Mouse (Mus musculus) forebrain, postnatal 0 days (tissue): ENCODE data around the gene Bicdl2. TPM values are rescaled to one million over a fixed set of nuclear protein-coding genes. Genes with fewer than 3 reads are reported as not detected.

Experiments
- ATAC-seq: fragments of 200-750 bp; cut with Nextera tagmentation; 2 replicates; pipeline ENCODE4 v1.8.0; 2017; ENCODE audit warnings: mild to moderate bottlenecking, moderate library complexity
- DNase-seq: peaks from one replicate; pipeline ENCODE4 v3.0.0-alpha.2; 2015
- H3K27ac ChIP-seq: fragments of 300-500 bp; sonication (generic); 2 replicates; pipeline ENCODE4 v1.5.1; 2014; ENCODE audit warnings: low read depth, mild to moderate bottlenecking, antibody characterized with exemption, low read length, moderate library complexity, mixed read lengths
- H3K27me3 ChIP-seq: fragments of 300-500 bp; sonication (generic); 2 replicates; pipeline ENCODE4 v1.6.1; 2014; ENCODE audit warnings: mild to moderate bottlenecking, low read length, mixed read lengths; ENCODE audit not compliant: insufficient read depth
- H3K36me3 ChIP-seq: fragments of 300-500 bp; sonication (generic); 2 replicates; pipeline ENCODE4 v1.6.1; 2014; ENCODE audit warnings: mild to moderate bottlenecking, moderate library complexity; ENCODE audit not compliant: insufficient read depth
- H3K4me1 ChIP-seq: fragments of 300-500 bp; sonication (generic); 2 replicates; pipeline ENCODE4 v1.6.1; 2014; ENCODE audit warnings: antibody characterized with exemption; ENCODE audit not compliant: insufficient read depth
- H3K4me2 ChIP-seq: fragments of 300-500 bp; sonication (generic); 2 replicates; pipeline ENCODE4 v1.6.1; 2014; ENCODE audit warnings: low read depth, mild to moderate bottlenecking, moderate library complexity
- H3K4me3 ChIP-seq: fragments of 300-500 bp; sonication (generic); 2 replicates; pipeline ENCODE4 v1.5.1; 2014; ENCODE audit warnings: low read depth, low read length, mixed read lengths
- H3K9ac ChIP-seq: fragments of 300-500 bp; sonication (generic); 2 replicates; pipeline ENCODE4 v1.6.1; 2014; ENCODE audit warnings: mild to moderate bottlenecking
- H3K9me3 ChIP-seq: fragments of 300-500 bp; sonication (generic); 2 replicates; pipeline ENCODE4 v1.6.1; 2016; ENCODE audit warnings: low read length
- CTCF ChIP-seq: sonication (generic); IDR thresholded peaks from 2 replicates; pipeline ENCODE4 v1.5.1; 2016; ENCODE audit warnings: antibody characterized with exemption, control low read depth, low read depth
- WGBS: fragments of 180-500 bp; shearing (Covaris S2); extraction: QIAGEN DNeasy Blood & Tissue Kit; methylation state at CpG from one replicate; pipeline ENCODE4 v1.1.7; 2014; 5-methylcytosine and 5-hydroxymethylcytosine counted together
- polyA plus RNA-seq: library from polyadenylated mRNA; unstranded; fragments of >200 nt; fragmentation: Nextera tagmentation; extraction: Ambion mirVana; gene quantifications from 2 replicates; pipeline ENCODE4 v1.2.1, GENCODE M21; 2015
- total RNA-seq: library from RNA; depleted of rRNA; stranded (reverse); fragments of >200 nt; gene quantifications from 2 replicates; pipeline ENCODE4 v1.2.3, GENCODE M21; 2014

Gene Bicdl2
- total and polyA plus RNA-seq, 2 experiments from 2014 or later: 0.12 to 0.14 TPM

DNA sequence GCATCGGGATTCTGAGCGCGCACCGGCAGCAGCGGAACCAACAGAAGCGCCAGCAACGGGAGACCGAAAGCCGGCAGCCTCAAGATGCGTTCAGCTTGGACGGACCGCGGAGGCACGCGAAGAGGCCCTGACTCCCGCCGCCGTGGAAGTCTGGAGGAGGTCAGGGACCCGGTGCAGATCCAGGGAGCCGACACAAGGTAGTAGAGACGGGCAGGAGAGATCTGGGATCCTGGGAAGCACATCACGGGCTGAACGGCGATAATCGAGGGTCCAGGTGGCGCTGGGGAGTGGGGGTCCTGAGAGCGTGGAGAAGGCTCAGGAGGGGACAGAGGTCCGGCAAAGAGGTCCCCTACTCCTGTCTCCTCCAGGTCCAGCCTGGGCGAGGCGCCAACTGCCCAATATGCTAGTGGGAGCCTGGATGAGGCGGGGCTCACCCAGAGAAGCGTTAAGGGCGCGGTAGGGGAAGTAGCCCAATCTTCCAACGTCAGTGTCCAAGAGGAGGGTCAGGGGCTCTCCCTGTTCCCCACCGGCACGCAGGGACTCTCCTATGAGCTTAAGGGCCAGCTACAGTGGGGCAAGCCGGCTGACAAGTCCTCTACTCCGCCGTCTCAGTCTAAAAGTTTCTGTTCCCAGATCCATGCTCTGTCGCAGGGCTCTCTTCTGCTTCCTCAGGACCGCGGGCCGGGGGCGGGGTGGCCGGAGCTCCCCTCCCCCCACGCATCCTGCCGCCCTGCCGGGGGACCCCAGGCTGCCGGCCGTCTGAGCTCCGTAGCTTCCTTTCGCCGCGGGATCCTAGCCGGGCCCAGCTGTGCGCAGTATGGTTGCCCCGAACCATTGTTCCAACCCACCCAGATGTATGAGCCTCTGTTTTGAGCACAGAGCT, 15.5 kb upstream of the Bicdl2 start, which contains the start of gene Mmp25:
Mmp25 (minus strand) TSS at position 665 of the 883 bp plus-strand sequence.
- TF ChIP-seq CTCF: no peak
- Histone ChIP-seq H3K27ac (no peak within 1 kb of the TSS), H3K4me3 (peak within 1 kb of the TSS; percentile 34), H3K27me3 (peaks cover 14% of the 10 kb centered on the region), H3K9ac (peak within 1 kb of the TSS; percentile 45; the same call in 1 of the 2 replicates), H3K36me3 (no peaks in the 10 kb centered on the region), H3K4me2 (peak within 1 kb of the TSS; percentile 68), H3K4me1 (no peaks in the 10 kb centered on the region), H3K9me3 (no peaks in the 10 kb centered on the region)
- DNase-seq (no peak), ATAC-seq (no peak; the same call in 1 of the 2 replicates)
- under 1% methylated on average over 58 of the region's 58 CpGs for WGBS

GRCm38 (mm10) chr17:23645894-23646293, 14.4 kb upstream of the Bicdl2 start:
- no peaks in the 10 kb centered on the region for H3K4me1 ChIP-seq
- no peak overlapping the region for H3K9ac ChIP-seq
- TF ChIP-seq CTCF: no peak
- 40% methylated on average over 10 of the region's 10 CpGs for WGBS
- H3K4me2 ChIP-seq: no peak overlapping the region
- no peaks in the 10 kb centered on the region for H3K9me3 ChIP-seq
- no peak overlapping the region for H3K27ac ChIP-seq
- ATAC-seq (no peak), DNase-seq (no peak)
- H3K4me3 ChIP-seq: no peak overlapping the region
- no peaks in the 10 kb centered on the region for H3K36me3 ChIP-seq
- H3K27me3 ChIP-seq: peaks cover 14% of the 10 kb centered on the region

- H3K4me3 ChIP-seq: no peak overlapping the region
- H3K9ac ChIP-seq: no peak overlapping the region
- H3K4me1 ChIP-seq: no peaks in the 10 kb centered on the region
- no peaks in the 10 kb centered on the region for H3K27me3 ChIP-seq
- H3K36me3 ChIP-seq: no peaks in the 10 kb centered on the region
- H3K27ac ChIP-seq: no peak overlapping the region
- H3K4me2 ChIP-seq: no peak overlapping the region
- 78% methylated on average over 6 of the region's 6 CpGs for WGBS
- ATAC-seq (no peak), DNase-seq (no peak)
- no peak for TF ChIP-seq CTCF
- no peaks in the 10 kb centered on the region for H3K9me3 ChIP-seq
These were observed 8.9 kb upstream of the Bicdl2 start for GRCm38 (mm10) chr17:23651363-23651762.

- H3K9ac ChIP-seq: no peak overlapping the region
- H3K27ac ChIP-seq: no peak overlapping the region
- no peak overlapping the region for H3K4me2 ChIP-seq
- H3K4me3 ChIP-seq: no peak overlapping the region
- TF ChIP-seq CTCF: peak; percentile 21; the same call in 1 of the 2 replicates
- ATAC-seq (no peak), DNase-seq (no peak)
- 75% methylated on average over 1 of the region's 2 CpGs for WGBS
- H3K36me3 ChIP-seq: no peaks in the 10 kb centered on the region
- no peaks in the 10 kb centered on the region for H3K9me3 ChIP-seq
- no peaks in the 10 kb centered on the region for H3K27me3 ChIP-seq
- H3K4me1 ChIP-seq: no peaks in the 10 kb centered on the region
These were observed 7.0 kb upstream of the Bicdl2 start for GRCm38 (mm10) chr17:23653324-23653723.

DNA sequence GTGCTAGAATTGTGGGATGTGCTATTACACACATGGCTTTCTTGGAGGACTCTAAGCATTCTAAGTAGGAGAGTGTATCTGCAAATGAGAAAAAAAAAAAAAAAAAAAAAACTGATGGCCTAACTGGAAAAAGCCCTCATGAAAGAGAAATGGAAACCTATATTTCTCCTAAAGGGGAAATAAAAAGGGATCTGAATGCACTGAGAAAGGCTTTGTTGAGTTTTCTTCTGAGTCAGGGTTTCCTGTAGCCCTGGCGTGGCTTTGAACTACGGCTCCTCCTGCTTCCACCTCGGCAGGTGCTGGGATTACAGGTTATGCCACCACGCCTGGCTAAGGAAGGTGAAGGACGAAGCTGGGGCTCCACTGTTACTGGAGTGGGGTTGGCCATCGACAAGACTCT, 6.3 kb upstream of the Bicdl2 start:
- no peak overlapping the region for H3K27ac ChIP-seq
- H3K4me2 ChIP-seq: no peak overlapping the region
- H3K9ac ChIP-seq: no peak overlapping the region
- H3K27me3 ChIP-seq: no peaks in the 10 kb centered on the region
- H3K9me3 ChIP-seq: no peaks in the 10 kb centered on the region
- ATAC-seq (no peak), DNase-seq (no peak)
- 64% methylated on average over 6 of the region's 6 CpGs for WGBS
- TF ChIP-seq CTCF: no peak
- H3K36me3 ChIP-seq: no peaks in the 10 kb centered on the region
- no peaks in the 10 kb centered on the region for H3K4me1 ChIP-seq
- H3K4me3 ChIP-seq: no peak overlapping the region

DNA sequence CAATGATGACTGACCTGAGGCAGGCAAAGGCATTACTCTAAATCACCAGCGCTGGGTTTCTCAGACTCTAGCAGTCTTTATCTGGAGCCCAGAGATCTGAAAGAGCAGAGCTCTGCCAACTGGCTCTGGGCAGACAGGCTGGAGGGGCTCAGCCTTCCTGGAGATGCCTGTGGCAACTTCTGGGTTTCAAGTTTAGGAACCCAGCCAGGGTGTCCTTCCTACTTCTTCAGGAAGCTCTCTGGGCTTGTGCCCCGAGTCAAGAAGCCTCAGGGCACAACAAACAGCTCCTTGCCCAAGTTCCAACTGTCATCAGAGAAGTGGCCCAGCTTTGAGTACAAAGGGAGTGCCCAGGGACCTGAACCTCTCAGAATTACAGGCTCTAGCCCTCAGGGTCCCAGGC, 5.9 kb upstream of the Bicdl2 start:
- ATAC-seq: no peak
- H3K36me3 ChIP-seq: no peaks in the 10 kb centered on the region
- no peak for DNase-seq
- no peak overlapping the region for H3K9ac ChIP-seq
- H3K27ac ChIP-seq: no peak overlapping the region
- no peak for TF ChIP-seq CTCF
- H3K4me3 ChIP-seq: no peak overlapping the region
- H3K4me2 ChIP-seq: no peak overlapping the region
- 74% methylated on average over 2 of the region's 2 CpGs for WGBS
- H3K27me3 ChIP-seq: peaks cover 4% of the 10 kb centered on the region; the same call in 1 of the 2 replicates
- H3K4me1 ChIP-seq: no peaks in the 10 kb centered on the region
- H3K9me3 ChIP-seq: no peaks in the 10 kb centered on the region

GRCm38 (mm10) chr17:23658450-23658849, 1.9 kb upstream of the Bicdl2 start:
- no peak for TF ChIP-seq CTCF
- no peak overlapping the region for H3K9ac ChIP-seq
- no peak for ATAC-seq

More at GRCm38 (mm10) chr17:23658450-23658849, 1.9 kb upstream of the Bicdl2 start:
- no peak for DNase-seq
- no peaks in the 10 kb centered on the region for H3K36me3 ChIP-seq
- no peak overlapping the region for H3K4me3 ChIP-seq
- no peaks in the 10 kb centered on the region for H3K9me3 ChIP-seq
- H3K4me1 ChIP-seq: no peaks in the 10 kb centered on the region
- H3K27me3 ChIP-seq: peaks cover 27% of the 10 kb centered on the region
- H3K27ac ChIP-seq: no peak overlapping the region
- 78% methylated on average over 3 of the region's 3 CpGs for WGBS
- no peak overlapping the region for H3K4me2 ChIP-seq
